Mouse (Mus musculus) kidney, embryonic 16.5 days (tissue): ENCODE measurements at regions not wholly inside any gene's neighbourhood (a gene's known extent, or its start where the extent isn't known, plus 50 kb on each side); places are given as distances from the start of the nearest gene placed in this dataset.

Experiments
- ATAC-seq: fragments of 200-750 bp; cut with Nextera tagmentation; 2 replicates; pipeline ENCODE4 v1.8.0; 2017; ENCODE audit warnings: moderate TSS enrichment; ENCODE audit not compliant: low FRiP score, low TSS enrichment
- H3K27ac ChIP-seq: fragments of 300-500 bp; sonication (generic); 2 replicates; pipeline ENCODE4 v1.5.1; 2014; ENCODE audit warnings: low read length
- H3K27me3 ChIP-seq: fragments of 300-500 bp; sonication (generic); 2 replicates; pipeline ENCODE4 v1.6.1; 2014; ENCODE audit warnings: low read length, control low read depth, mixed read lengths; ENCODE audit not compliant: insufficient read depth
- H3K36me3 ChIP-seq: fragments of 300-500 bp; sonication (generic); 2 replicates; pipeline ENCODE4 v1.6.1; 2014; ENCODE audit warnings: low read length, control low read depth, mixed read lengths; ENCODE audit not compliant: insufficient read depth
- H3K4me1 ChIP-seq: fragments of 300-500 bp; sonication (generic); 2 replicates; pipeline ENCODE4 v1.6.1; 2014; ENCODE audit warnings: low read length, control low read depth, mixed read lengths; ENCODE audit not compliant: insufficient read depth
- H3K4me2 ChIP-seq: fragments of 300-500 bp; sonication (generic); replicated peaks from 2 replicates; pipeline ENCODE4 v1.6.1; 2014; ENCODE audit warnings: low read depth, low read length
- H3K4me3 ChIP-seq: fragments of 300-500 bp; sonication (generic); 2 replicates; pipeline ENCODE4 v1.5.1; 2014; ENCODE audit warnings: mild to moderate bottlenecking, low read length
- H3K9ac ChIP-seq: fragments of 300-500 bp; sonication (generic); replicated peaks from 2 replicates; pipeline ENCODE4 v1.6.1; 2014; ENCODE audit warnings: low read length
- H3K9me3 ChIP-seq: fragments of 300-500 bp; sonication (generic); 2 replicates; pipeline ENCODE4 v1.6.1; 2016; ENCODE audit warnings: low read length, control low read depth
- WGBS: fragments of 180-500 bp; shearing (Covaris S2); extraction: QIAGEN DNeasy Blood & Tissue Kit; methylation state at CpG from one replicate; pipeline ENCODE4 v1.1.7; 2014; 5-methylcytosine and 5-hydroxymethylcytosine counted together

- Histone ChIP-seq H3K4me2 (no peak overlapping the region), H3K36me3 (no peaks in the 10 kb centered on the region), H3K4me3 (no peak overlapping the region), H3K27ac (no peak overlapping the region), H3K27me3 (no peaks in the 10 kb centered on the region), H3K9me3 (no peaks in the 10 kb centered on the region), H3K9ac (no peak overlapping the region), H3K4me1 (no peaks in the 10 kb centered on the region)
- no peak for ATAC-seq
- 65% methylated on average over 3 of the region's 3 CpGs for WGBS
Measured at GRCm38 (mm10) chr7:133470620-133470958, 131.4 kb downstream of the Tex36 start.

- ATAC-seq: no peak
- Histone ChIP-seq H3K4me2 (no peak overlapping the region), H3K27ac (no peak overlapping the region), H3K9me3 (no peaks in the 10 kb centered on the region), H3K9ac (no peak overlapping the region), H3K27me3 (no peaks in the 10 kb centered on the region), H3K4me1 (no peaks in the 10 kb centered on the region), H3K36me3 (no peaks in the 10 kb centered on the region), H3K4me3 (no peak overlapping the region)
- 54% methylated on average over 6 of the region's 6 CpGs for WGBS
Measured at GRCm38 (mm10) chr7:133469952-133470619, 131.9 kb downstream of the Tex36 start.

- no peak overlapping the region for H3K4me3 ChIP-seq
- 71% methylated on average over 3 of the region's 3 CpGs for WGBS
Measured at GRCm38 (mm10) chr7:133469106-133469505, 132.9 kb downstream of the Tex36 start.

GRCm38 (mm10) chr7:133468346-133468745 lies 133.6 kb downstream of the Tex36 start:
- 31% methylated on average over 3 of the region's 3 CpGs for WGBS
- Histone ChIP-seq H3K27ac (no peak overlapping the region), H3K36me3 (no peaks in the 10 kb centered on the region), H3K4me1 (no peaks in the 10 kb centered on the region), H3K27me3 (no peaks in the 10 kb centered on the region), H3K9me3 (peaks cover 3% of the 10 kb centered on the region), H3K4me2 (no peak overlapping the region), H3K4me3 (no peak overlapping the region), H3K9ac (no peak overlapping the region)
- no peak for ATAC-seq

More at GRCm38 (mm10) chr7:133469106-133469505, 132.9 kb downstream of the Tex36 start:
- no peak for ATAC-seq
- Histone ChIP-seq H3K9me3 (no peaks in the 10 kb centered on the region), H3K9ac (no peak overlapping the region), H3K4me2 (no peak overlapping the region), H3K4me1 (no peaks in the 10 kb centered on the region), H3K27ac (no peak overlapping the region), H3K36me3 (no peaks in the 10 kb centered on the region), H3K27me3 (no peaks in the 10 kb centered on the region)

- H3K27me3 ChIP-seq: no peaks in the 10 kb centered on the region
- no peak overlapping the region for H3K9ac ChIP-seq
- no peak overlapping the region for H3K27ac ChIP-seq
- H3K4me1 ChIP-seq: no peaks in the 10 kb centered on the region
- WGBS: 89% methylated on average over 3 of the region's 3 CpGs
- H3K4me3 ChIP-seq: no peak overlapping the region
- H3K36me3 ChIP-seq: no peaks in the 10 kb centered on the region
- H3K4me2 ChIP-seq: no peak overlapping the region
- no peak for ATAC-seq
- H3K9me3 ChIP-seq: peaks cover 4% of the 10 kb centered on the region
Measured at GRCm38 (mm10) chr7:133467579-133467978, 134.4 kb downstream of the Tex36 start.

- Histone ChIP-seq H3K9ac (no peak overlapping the region), H3K27me3 (no peaks in the 10 kb centered on the region), H3K27ac (no peak overlapping the region; the same call in 1 of the 2 replicates), H3K4me1 (peaks cover 13% of the 10 kb centered on the region), H3K4me3 (no peak overlapping the region), H3K9me3 (peaks cover 4% of the 10 kb centered on the region), H3K36me3 (no peaks in the 10 kb centered on the region), H3K4me2 (no peak overlapping the region)
- ATAC-seq: no peak
- 69% methylated on average over 7 of the region's 7 CpGs for WGBS
Measured at GRCm38 (mm10) chr7:133459306-133459705, 142.7 kb downstream of the Tex36 start.

GRCm38 (mm10) chr7:133457436-133458324 lies 144.3 kb downstream of the Tex36 start:
- no peak overlapping the region for H3K9ac ChIP-seq
- no peak overlapping the region for H3K4me3 ChIP-seq
- H3K9me3 ChIP-seq: no peaks in the 10 kb centered on the region
- no peak overlapping the region for H3K4me2 ChIP-seq
- H3K27ac ChIP-seq: peak overlapping the region; percentile 39
- peaks cover 13% of the 10 kb centered on the region for H3K4me1 ChIP-seq
- H3K36me3 ChIP-seq: no peaks in the 10 kb centered on the region
- H3K27me3 ChIP-seq: no peaks in the 10 kb centered on the region
- ATAC-seq: no peak
- WGBS: 42% methylated on average over 16 of the region's 16 CpGs

- 44% methylated on average over 7 of the region's 7 CpGs for WGBS
- H3K9me3 ChIP-seq: no peaks in the 10 kb centered on the region
- no peak for ATAC-seq
- H3K36me3 ChIP-seq: no peaks in the 10 kb centered on the region
- no peak overlapping the region for H3K4me2 ChIP-seq
- no peak overlapping the region for H3K9ac ChIP-seq
- H3K27ac ChIP-seq: no peak overlapping the region
- no peaks in the 10 kb centered on the region for H3K27me3 ChIP-seq
- H3K4me3 ChIP-seq: no peak overlapping the region
- H3K4me1 ChIP-seq: peaks cover 6% of the 10 kb centered on the region
Measured at GRCm38 (mm10) chr7:133450246-133450645, 151.7 kb downstream of the Tex36 start.

GRCm38 (mm10) chr7:133447079-133447478 lies 154.9 kb downstream of the Tex36 start:
- no peak overlapping the region for H3K4me3 ChIP-seq
- H3K27me3 ChIP-seq: no peaks in the 10 kb centered on the region
- WGBS: 13% methylated on average over 2 of the region's 2 CpGs
- H3K9me3 ChIP-seq: no peaks in the 10 kb centered on the region
- peak overlapping the region; percentile 46 for H3K27ac ChIP-seq
- H3K4me1 ChIP-seq: peaks cover 6% of the 10 kb centered on the region
- H3K36me3 ChIP-seq: no peaks in the 10 kb centered on the region
- H3K4me2 ChIP-seq: no peak overlapping the region
- ATAC-seq: peak; percentile 54; the same call in 1 of the 2 replicates
- H3K9ac ChIP-seq: no peak overlapping the region

GRCm38 (mm10) chr7:133441661-133442060 lies 160.3 kb downstream of the Tex36 start:
- Histone ChIP-seq H3K9me3 (0 out of 2 replicates have a peak, but pooled peaks cover 3% of the 10 kb centered on the region), H3K4me1 (peaks cover 17% of the 10 kb centered on the region), H3K36me3 (no peaks in the 10 kb centered on the region), H3K4me2 (no peak overlapping the region), H3K9ac (0 out of 2 replicates have a peak overlapping the region, but pooled peaks have one; percentile 15), H3K4me3 (no peak overlapping the region), H3K27ac (peak overlapping the region; percentile 44; the same call in 1 of the 2 replicates), H3K27me3 (no peaks in the 10 kb centered on the region)
- no peak for ATAC-seq
- 17% methylated on average over 4 of the region's 4 CpGs for WGBS
